Mouse (Mus musculus) left cerebral cortex, adult 11 months (tissue): ENCODE measurements around the gene Pou3f3.

Experiments
- DNase-seq: peaks from one replicate; pipeline ENCODE4 v3.0.0; 2022; ENCODE audit warnings: low spot score

The Pou3f3 gene

DNA sequence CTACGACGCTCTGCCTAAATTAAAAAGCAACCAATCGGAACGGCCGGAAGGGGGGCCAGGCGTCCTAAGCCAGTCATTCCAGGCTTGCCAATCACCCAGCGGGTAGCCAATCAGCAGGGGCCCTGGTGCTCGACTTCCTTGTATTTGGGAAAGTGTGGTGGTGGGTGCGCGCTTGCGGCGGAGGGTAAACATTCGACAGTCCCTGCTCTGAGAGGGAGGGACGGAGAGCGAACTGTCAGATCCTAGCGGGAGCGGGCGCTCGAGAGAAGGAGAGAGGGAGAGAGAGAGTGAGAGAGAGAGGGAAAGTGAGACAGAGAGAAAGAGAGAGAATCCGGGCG, at the start of gene Pou3f3:
Pou3f3 (plus strand) TSS at position 191 of the 338 bp plus-strand sequence.
- peak; percentile 94 for DNase-seq

DNA sequence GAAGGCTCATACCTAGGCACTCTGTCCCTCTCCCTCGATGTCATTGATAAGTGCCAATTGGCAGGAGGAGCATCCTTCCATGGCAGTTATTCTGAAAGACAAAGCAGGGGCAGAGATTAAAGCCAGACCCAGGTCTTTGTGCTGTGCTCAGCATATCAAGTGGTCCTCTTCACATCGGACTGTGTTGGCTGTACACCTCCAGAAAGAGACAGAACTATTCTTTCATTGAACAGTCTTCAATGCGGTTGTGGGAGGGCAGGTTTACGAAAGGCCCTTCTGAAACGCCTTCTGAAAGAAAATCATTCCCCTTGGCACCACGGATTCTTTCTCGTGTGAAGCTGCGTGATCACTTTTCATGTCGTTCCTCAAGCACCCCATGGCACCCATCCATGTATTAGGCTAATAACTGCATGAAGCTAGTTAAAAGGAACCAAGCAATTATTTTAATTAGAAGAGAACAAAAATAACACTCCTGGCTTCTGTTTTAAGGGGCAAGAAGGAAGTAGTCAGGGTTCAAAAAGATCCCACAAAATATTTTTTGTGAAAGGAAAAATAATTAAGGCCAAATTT, 47.1 kb upstream of the Pou3f3 start:
- DNase-seq, result no peak

DNA sequence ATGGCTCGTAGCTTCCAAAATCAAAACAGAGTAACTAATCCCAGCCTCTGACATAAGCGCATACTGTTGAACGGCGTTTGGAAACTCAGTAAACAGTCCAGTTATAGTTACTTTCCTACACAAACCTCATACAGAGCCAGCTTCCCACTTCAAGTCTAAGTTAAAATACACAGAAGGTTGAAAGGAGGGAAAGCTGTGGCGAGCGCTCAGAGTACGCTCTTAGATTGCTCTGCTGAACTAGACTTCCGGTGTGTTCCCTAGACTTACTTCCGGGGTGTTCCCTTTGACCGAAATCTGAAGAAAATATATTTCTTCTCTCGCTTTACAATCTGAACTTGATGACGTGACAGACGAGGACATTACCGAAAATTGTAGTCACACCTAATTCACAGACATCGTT, 44.1 kb upstream of the Pou3f3 start:
- DNase-seq, result no peak

DNA sequence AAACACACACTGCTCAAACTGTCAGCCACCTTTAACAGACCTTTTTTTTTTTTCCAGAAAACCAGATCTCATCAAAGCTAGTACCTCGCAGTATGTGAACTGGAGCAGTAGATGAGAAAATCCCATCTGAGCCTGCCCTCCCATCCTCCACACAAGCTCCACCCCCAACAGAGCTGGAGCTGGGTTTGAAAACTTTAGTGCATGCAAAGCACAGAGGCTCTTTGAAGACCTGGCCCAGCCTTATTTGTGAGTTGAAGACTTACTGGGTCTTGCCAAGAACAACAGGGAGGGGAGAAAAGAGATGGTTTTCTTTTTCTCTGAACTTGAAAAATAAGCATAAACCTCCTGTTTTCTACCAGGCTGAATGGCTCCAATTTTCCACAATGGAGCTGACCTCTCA, 28.0 kb upstream of the Pou3f3 start:
- no peak for DNase-seq

DNA sequence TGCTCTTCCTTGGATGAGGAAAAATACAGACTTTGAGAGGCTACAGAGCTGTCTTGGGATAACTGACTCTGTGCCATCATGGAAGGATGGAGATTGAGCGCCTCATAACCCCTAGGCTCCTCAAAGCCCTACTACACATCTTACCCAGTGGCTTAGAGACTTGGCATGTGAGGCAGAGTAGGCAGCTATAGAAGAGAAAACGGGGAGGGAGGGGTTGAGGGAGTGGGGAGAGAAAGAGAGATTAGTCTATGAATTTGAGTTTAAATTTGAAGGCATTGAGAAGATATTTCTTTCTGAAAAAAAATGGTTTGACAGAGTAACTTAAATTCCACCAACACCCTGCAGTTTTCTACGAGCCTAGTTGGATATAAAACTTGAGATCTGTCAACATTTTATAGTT, 14.9 kb upstream of the Pou3f3 start:
- DNase-seq, result no peak

DNA sequence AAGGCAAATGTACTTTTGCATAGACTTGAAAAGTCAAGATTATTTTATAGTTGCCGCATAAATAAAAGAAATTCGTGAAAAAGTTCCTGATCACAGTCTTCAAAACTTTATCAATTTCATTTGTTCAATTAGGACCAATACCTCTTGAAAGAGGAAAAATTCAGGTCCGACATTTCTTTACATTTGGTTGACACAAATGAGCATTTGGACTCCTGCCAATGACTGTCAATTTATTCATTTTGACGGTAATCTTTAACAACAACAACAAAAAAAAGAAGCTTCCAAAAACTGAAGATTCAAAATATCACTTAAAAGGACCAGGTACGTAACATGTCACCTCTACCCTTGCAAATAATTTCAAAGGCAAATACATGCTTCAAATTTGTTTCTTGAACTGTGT, 13.8 kb upstream of the Pou3f3 start:
- DNase-seq, result no peak

DNA sequence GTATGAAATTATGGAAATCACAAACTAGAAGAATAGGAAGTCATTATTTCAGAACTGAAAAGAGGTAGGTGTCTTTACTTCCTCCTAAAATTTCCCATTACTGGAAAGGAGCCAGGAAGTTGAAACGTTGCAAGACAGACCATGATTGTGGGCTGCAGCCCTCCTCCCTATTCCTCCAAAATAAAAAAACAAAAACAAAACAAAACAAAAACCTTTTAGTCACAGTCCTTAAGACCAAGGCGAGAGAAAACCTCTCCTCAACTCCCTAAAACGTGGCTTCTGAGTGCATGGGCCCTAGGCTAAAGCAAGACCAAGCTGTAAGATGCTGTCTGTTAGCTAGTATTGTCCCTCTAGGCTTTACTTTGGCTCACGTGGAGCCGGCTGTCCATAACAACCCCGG, 11.7 kb upstream of the Pou3f3 start:
- DNase-seq, result no peak

DNA sequence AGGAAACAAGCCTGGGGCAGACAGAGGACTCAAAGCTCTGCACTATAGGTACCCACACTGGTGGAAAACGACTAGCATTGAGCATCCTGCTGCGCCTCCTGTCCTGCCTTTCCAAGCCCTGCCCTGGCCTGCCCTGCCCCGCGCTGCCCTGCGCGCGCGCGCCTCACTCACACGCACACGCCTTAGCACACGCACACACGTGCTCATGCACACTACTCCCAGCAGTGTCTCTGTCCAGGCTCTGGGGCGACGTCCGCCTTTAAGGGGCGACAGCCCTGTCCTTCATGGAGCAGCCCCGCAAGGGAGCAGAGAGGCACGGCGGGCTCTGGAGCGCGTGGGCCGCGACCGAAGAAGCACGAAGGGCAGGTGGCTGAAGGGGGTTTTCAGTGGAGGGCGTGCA, 11.2 kb upstream of the Pou3f3 start:
- DNase-seq, result no peak

DNA sequence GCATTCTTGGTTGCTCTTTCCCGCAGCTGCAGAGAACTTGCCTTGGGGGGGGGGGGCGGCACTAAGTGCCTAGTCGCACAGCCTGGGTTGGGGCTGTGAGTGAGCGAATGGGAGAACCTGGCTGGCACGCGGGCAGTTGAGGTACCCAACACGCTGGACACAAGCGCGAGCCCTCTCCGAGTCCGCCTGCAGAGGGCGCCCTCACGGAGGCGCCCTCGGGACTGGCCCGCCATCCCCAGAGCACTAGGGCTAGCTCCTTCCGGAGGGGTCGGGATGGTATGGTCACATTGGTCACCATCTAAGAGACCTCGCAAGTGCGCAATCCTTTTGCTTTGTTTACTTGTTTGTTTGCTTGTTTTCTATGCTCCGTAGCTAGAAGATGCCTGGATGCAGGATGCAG, 10.8 kb upstream of the Pou3f3 start:
- no peak for DNase-seq

DNA sequence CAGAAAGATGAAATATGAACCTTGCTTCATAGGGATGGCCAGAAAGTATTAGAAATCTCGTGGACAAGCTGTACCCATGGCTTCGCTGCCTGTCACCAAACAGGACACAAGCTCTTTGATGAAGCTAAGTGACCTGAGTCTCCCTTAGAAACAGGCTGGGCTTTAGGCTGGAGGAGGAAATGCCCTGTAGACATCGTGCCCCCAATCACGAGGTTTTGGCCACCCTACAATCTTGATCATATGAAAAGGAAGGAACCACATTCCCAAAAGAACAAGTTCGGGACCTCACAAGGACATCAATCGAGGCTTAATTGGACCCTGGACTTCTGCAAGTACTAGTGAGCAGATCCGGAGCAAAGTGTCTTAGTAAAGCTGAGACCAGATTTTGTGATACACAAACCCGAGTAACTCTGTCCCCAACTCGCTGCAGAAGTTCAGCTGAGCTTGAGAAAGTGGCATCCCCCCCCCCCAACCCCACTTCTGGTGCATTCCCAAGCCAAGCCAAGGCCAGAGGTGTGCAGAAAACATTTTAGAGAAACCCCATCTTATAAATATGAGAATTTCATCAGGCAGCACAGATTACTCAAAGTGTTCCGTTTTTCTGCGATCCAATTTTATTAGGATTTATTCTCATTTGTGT, 10.1 kb upstream of the Pou3f3 start:
- no peak for DNase-seq

DNA sequence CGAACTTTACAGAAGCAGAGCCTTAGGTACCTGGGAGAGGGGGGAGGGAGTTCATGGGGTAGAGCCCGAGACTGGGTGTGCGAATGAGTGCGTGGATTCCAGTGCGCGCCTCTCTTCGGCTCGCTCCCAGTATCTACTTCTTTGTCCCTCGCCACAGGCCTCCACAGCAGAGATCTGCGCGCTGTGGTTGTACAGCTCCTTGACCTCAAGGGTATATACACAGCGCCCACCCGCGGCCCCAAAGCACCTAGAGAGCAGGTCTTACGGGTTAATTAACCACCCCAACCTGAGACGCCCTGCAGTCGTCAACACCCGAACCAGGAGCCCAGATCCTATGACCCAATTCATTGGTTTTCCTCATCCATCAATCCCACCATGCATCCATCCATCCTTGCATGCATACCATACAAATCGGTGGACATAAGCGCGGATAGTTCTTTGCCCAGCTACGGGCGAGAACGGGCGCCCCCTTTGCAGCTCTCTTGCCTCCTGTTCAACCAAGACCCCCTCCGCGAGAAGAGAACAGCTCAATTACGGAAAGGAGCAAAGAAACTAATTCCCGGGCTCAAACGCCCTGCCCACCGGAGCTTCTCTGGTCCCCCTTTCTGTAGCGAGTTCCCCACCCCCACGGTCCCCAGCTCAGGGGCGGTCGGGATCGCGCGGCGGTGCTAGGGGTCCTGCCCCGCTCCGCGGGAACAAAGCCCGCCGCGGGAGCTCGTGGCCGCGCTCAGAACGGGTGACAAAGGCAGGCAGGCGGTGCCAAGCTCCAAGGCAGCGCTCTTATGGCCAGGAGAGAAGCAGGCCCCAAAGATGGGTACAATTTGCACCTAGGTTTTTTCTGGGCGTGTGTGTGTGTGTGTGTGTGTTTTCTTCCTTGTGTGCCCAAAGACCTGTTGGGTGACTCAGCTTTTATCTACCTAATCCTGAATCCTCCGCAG, 9.1 kb upstream of the Pou3f3 start:
- no peak for DNase-seq

DNA sequence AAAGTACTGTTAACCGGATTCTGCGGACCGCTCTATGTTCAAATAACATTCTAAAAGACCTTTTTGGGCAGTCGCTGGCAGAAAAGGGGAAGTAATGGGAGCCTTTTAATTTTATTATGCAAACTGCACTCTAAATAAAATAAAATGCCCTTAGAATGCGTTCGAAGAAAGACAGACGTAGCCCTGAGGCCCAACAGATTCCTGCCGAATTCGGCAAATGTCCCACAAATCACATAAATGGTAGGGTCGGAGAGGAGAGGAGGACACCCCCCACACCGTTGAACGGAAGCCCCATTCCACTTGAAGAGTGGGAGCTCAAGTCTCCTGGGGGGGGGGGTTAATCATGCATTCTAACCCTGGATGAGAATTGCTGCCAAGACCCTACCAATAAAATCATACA, 8.3 kb upstream of the Pou3f3 start:
- DNase-seq, result no peak

DNA sequence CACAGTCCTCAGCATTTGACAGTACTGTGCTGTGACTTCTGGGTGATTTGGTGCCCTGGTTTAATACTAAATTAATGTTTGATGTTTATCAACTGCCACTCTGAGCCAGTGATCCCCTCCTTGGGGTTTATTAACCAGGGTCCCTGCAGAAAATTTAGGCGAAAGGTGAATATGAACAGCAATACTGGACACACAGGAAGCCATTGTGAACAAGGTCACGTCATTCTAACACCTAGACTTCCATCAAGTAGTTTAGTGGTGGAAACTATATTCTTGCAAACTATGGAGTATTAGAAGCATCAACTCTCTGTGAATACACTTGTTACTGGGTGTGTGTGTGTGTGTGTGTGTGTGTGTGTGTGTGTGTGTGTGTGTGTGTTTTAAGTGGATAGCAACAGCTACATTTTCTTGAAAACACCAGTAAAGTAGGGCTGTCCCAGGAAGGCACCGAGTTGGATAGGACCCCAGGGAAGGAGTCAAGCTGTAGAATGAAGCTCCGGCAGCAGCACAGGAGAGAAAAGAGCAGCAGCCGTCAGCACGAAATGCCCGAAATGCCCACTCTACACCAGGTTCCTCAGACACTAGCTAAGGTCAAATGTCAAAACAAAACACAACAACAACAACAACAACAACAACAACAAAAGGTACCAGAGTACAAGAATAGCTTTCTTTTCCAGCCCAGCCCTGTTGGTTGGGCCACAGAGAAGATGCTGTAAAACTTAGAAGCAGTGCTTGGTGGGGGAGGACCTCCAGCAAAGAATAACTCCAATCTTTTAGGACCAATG, 7.6 kb upstream of the Pou3f3 start:
- no peak for DNase-seq

DNA sequence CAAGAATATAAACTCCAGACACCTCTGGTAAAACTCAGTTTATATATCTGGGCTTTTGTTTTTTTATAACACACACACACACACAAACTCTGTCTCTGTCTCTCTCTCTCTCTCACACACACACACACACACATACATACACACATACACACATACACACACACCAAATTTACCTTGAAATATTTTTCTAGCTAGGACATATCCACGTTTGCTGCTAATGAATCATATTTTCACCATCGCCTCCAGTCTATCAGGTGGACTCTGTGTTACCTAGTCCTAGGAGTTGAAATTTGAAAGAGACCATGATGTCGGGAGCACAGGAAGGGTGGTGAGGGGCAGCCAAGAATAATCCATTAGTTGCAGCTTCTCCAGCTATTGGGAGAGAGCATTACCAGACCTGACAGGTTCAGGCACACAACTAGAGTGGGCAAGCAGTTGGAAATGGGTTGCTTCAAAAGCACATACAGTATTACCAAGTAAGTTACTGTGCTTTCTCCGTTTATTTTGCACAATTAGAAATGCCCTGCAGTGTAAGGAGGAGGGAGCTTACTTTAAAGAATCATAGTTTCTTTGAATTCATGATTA, 6.9 kb upstream of the Pou3f3 start:
- no peak for DNase-seq

DNA sequence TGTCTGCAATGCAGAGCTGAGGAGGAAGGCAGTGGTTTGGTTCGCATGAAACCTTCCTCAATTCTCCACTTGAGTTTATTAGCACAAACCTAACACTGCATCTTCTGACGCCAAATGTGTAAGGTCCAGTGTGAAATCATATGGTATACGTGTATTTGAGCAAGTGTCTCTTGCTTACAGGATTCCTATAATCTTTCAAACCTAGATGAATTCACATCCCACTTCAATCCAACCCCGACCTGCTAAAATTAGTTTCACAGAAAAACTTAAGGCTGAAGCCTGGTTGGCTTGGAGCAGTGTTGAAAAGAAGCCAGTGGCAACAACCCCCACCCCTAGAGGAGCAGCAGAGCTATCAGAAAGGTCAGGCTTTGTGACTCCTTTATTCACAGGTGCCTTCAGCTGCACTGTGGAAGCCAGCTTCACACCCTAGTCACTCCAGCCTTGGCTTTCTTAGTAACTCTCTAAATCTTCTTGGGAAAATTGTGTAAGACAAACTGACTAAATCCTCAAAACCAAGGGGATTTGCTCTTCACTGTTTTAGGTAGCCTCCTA, 5.5 kb upstream of the Pou3f3 start:
- no peak for DNase-seq

DNA sequence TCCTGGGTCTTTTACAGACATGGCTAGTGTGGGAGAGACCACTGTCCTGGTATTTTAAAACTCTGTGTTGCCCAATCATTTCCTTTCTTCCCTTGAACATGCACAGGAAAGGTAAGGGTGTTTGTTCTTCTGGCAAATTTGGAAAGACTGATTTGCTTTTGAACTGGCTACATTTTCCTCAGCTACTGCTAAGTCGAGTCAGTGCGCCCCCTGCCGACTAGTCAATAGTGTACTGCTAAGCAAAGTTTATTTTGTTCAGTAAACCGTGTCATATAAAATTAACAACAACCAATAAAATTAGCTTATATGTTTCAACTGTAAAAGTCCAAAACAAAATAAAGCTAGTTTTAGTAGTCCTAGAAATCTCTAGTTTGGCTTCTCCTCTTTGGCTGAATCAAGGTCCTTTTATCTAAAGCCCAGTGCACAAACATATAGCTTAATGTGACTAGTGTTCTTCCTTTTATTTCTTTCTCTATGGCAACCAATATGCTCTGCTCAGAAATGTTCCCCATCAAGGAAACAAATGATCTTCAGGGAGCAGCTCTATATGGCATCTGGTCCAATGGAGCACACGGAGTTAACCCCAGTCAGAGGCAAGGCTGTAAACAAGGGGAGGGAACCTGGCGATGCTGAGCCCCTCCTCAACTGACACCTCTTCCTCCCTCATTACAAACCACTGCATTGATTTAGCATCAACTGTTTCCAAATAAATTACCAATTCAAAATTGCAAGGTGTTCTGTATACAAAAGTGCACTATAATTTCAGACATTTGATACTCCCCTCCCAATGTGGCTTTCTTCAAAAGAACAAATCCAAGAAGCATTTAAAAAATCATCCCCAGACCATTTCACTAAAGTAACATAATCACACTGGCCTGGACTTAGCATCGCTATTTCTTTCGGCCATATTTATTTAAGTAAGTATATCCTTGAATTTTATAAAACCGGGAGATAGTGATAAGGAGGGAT, 4.1 kb upstream of the Pou3f3 start:
- DNase-seq, result no peak

DNA sequence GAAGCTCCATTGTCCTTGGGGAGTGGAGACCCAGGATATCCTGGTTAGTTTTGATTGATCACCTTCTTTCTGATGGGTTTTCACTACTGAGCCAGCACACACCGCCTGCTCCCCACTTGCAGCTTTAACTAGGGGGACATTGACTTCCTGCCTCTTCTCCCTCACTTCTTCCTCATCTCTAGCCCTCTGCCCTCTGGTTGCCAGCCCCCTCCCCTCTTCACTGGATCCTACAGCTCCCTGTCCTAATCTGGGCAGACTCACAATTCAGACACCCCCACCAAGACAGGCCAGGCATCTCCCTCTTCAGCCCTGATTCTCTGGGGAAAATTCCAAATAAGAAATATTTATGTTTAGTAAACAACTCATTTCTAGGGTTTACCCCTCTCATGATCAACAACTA, 3.3 kb upstream of the Pou3f3 start:
- no peak for DNase-seq

DNA sequence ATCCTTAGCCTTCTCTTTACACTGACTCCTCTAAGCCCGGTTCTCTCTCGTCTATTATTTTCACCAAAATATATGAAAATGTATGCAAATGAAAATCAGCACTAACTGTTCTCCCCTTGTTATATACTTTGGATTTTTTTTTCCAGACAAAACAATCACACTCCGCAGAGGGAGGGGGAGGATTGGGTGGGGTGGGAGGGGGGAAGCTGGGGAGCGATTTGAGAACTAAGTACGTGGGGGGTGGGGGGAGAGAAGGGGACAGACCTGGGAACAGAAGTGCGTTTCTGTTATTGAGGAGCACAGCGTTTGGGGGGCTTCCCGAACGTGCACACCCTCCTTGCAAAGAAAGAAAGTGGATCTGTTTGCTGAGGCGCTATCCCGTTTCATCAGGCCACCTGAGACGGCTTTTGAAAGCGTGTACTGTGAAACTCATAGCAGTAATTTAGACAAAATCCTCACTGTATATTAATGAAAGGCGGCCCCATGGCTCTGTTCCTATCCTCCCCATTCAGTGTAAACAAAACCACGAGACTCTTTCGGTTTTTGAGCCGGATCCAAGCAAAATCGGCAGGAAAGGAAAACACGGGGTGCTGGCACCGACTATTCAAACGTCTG, 2.4 kb upstream of the Pou3f3 start:
- DNase-seq, result no peak

DNA sequence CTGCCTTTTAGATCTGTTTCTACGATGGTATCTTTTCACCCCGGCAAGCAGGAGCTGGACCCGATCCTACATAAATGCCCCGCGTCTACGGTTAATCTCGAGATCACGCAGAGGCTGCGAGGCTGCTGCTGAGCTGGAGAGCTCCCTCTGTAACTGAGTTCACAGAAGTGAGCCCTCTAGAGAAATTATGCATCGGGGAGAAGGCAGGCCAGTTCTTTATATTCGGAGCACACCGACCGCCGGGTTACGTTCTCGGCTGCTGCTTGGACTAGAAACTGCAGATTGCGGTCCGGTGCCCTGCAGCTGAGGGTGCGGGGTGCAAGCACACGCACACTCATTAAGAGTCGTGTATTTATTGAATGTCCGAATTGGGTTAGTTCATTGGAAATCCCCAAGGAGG, 1.7 kb upstream of the Pou3f3 start:
- DNase-seq, result no peak

DNA sequence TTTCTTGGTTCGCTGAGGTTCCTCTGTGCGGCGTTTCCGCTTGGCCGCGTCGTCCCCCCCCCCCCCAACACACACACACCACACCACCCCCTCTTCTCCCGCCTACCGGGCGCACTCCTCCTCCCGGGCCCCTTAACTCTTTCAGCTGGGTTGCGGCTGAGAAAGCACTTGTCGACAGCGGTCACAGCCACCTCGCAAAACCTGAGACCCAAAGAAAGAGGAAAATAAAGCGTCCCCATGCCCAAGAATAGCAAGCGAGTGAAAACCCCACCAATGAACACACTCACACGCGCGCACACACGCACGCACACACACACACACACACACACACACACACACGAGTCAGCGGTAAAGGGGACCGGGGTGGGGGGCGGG, 1.3 kb upstream of the Pou3f3 start:
- no peak for DNase-seq
